Mouse (Mus musculus): ENCODE results near the gene Srl.

DNA sequence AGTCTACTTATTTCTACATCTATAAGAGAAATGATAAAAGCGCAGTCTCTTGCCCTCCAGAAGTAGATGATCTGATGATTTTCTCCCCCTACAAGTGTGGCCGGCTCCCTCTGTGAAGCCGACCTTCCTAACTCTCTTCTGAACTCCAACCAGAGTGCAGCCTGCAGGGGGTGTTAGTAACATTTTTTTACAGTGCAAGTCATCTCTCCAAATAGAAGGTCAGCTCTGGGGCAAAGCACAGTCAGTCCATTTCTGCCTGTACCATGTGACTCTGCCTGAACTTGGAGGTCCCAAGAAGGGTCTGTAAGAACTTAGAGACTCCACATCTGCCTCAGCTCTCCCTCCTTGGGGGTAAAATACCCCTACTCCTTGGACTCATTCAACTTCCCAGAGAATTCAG lies 27.2 kb downstream of the Srl start:
- no peak for TF ChIP-seq CHD2 (IDR thresholded peaks at IDR 0.05; ENCODE audit: low read length)
- no peak for TF ChIP-seq CTCF (IDR thresholded peaks at IDR 0.05 in 2 of 3, conservative IDR thresholded peaks at IDR 0.05 in 1 of 3; ENCODE audit: control insufficient read depth in 1 of 3, insufficient read depth in 1 of 3, low read depth in 2 of 3, low read length in 3 of 3, poor library complexity in 1 of 3, severe bottlenecking in 1 of 3)
- TF ChIP-seq MAX (IDR thresholded peaks at IDR 0.05; ENCODE audit: low read length) = no peak
- TF ChIP-seq ZNF384 (IDR thresholded peaks at IDR 0.05; ENCODE audit: low read depth, low read length) = no peak
- no peak for TF ChIP-seq EP300 (IDR thresholded peaks at IDR 0.05; ENCODE audit: low read depth in 1 of 2, low read length in 2 of 2)
- TF ChIP-seq BHLHE40 (IDR thresholded peaks at IDR 0.05; ENCODE audit: borderline replicate concordance, low read depth, low read length) = no peak
- no peak for TF ChIP-seq MYC (IDR thresholded peaks at IDR 0.05; ENCODE audit: low read depth, low read length)
- no peak for TF ChIP-seq MEF2A (IDR thresholded peaks at IDR 0.05; ENCODE audit: extremely low read depth, insufficient replicate concordance, low read depth, low read length, poor library complexity, severe bottlenecking)
- TF ChIP-seq POLR2A (IDR thresholded peaks at IDR 0.05; ENCODE audit: control insufficient read depth in 1 of 2, insufficient read depth in 1 of 2, low read depth in 1 of 2, low read length in 2 of 2, poor library complexity in 1 of 2) = no peak
- TF ChIP-seq NELFE (IDR thresholded peaks at IDR 0.05; ENCODE audit: low read depth, low read length) = no peak
- TF ChIP-seq ZC3H11A (IDR thresholded peaks at IDR 0.05; ENCODE audit: low read depth, low read length) = no peak
- TF ChIP-seq UBTF (IDR thresholded peaks at IDR 0.05; ENCODE audit: borderline replicate concordance, insufficient read depth, low read depth, low read length) = no peak
- TF ChIP-seq ELF1 (IDR thresholded peaks at IDR 0.05; ENCODE audit: low read depth, low read length) = no peak
- no peak for TF ChIP-seq CHD1 (IDR thresholded peaks at IDR 0.05; ENCODE audit: low read depth, low read length)

All from MEL (cell line).